Comparison of ENCODE assay signal across 9 mouse cellular contexts in the genomic region with DNA sequence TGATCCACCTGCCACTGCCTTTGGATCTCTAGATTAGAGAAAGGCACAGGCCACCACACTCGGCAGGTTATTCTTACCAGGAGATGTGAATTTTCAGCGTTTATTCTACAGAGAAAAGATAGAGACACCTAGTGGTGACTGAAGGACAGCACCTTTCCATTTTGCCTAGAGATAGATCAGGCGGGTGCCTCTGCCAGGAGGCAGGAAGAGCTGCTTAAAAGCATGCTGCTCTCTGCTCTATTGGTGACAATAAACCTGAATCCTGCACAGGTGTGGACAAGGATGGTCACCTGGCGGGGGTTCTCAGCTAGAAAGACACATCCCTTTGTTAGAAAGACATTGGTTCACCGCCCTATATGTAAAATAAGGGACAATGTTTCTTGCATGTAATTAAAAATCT. TPM values are rescaled to one million over a fixed set of nuclear protein-coding genes. Genes with fewer than 3 reads are reported as not detected.
DNase-seq lines count a peak whose midpoint lies in the region; ATAC-seq and TF ChIP-seq lines count a peak whose summit lies in the region.
"Had no signal": no experiment of that assay in that cellular context is flagged by ENCODE, and none has a peak within 500 bp of the region (broad histone marks: within the 10 kb centered on the region; RNA-seq: fewer than 3 reads in every experiment).

No protein-coding gene starts in this region.

- no peaks in the 10 kb centered on the region for H3K27me3 ChIP-seq in forebrain, embryonic 11.5 days (ENCODE audit: control insufficient read depth, insufficient read depth, low read length)
- no peaks in the 10 kb centered on the region for H3K27me3 ChIP-seq in forebrain, embryonic 10.5 days (ENCODE audit: poor library complexity, severe bottlenecking)
- no peaks in the 10 kb centered on the region for H3K27me3 ChIP-seq in lung, embryonic 14.5 days (ENCODE audit: insufficient read depth, low read length)
- H3K27me3 ChIP-seq in midbrain, embryonic 16.5 days (ENCODE audit: control insufficient read depth, insufficient read depth, low read depth, low read length), result no peaks in the 10 kb centered on the region
- H3K27me3 ChIP-seq: megakaryocyte, embryonic 14.5 days had no signal

- H3K9ac ChIP-seq in forebrain, embryonic 11.5 days (ENCODE audit: low read length), result no peak overlapping the region
- no peak overlapping the region for H3K9ac ChIP-seq in lung, embryonic 14.5 days
- H3K9ac ChIP-seq in midbrain, embryonic 16.5 days (ENCODE audit: low read depth, low read length), result no peak overlapping the region

- ATAC-seq in forebrain, embryonic 11.5 days (replicated peaks; ENCODE audit: low FRiP score), result peak; percentile 47; the same call in 1 of the 2 replicates
- ATAC-seq in lung, embryonic 14.5 days (ENCODE audit: insufficient read depth), result no peak
- peak; percentile 81 for ATAC-seq in midbrain, embryonic 16.5 days

- H3K27ac ChIP-seq in forebrain, embryonic 11.5 days (ENCODE audit: low read depth, low read length), result no peak overlapping the region
- H3K27ac ChIP-seq in forebrain, embryonic 10.5 days, result no peak overlapping the region
- H3K27ac ChIP-seq in lung, embryonic 14.5 days (ENCODE audit: low read depth), result no peak overlapping the region
- no peak overlapping the region for H3K27ac ChIP-seq in midbrain, embryonic 16.5 days (ENCODE audit: low read length)

- no peak for DNase-seq in forebrain, embryonic 11.5 days (ENCODE audit: low spot score)
- no peak for DNase-seq in forebrain, embryonic 10.5 days (ENCODE audit: extremely low spot score, low spot score)
- peak; percentile 74 for DNase-seq in lung, embryonic 14.5 days
- no peak for DNase-seq in lung, postnatal 25 days (ENCODE audit: low spot score)
- peak; percentile 64 for DNase-seq in brain, embryonic 14.5 days (ENCODE audit: low read depth)
- peak; percentile 49 for DNase-seq in heart, postnatal 4 days
- DNase-seq in spleen, postnatal 10 days (ENCODE audit: low spot score in 2 of 2), result no peak

- H3K4me1 ChIP-seq in forebrain, embryonic 11.5 days (replicated peaks; ENCODE audit: control insufficient read depth, insufficient read depth, low read length), result no peaks in the 10 kb centered on the region
- peaks cover 6% of the 10 kb centered on the region for H3K4me1 ChIP-seq in forebrain, embryonic 10.5 days
- peaks cover 7% of the 10 kb centered on the region; the same call in 1 of the 2 replicates for H3K4me1 ChIP-seq in lung, embryonic 14.5 days (ENCODE audit: insufficient read depth)
- no peaks in the 10 kb centered on the region for H3K4me1 ChIP-seq in midbrain, embryonic 16.5 days (ENCODE audit: control insufficient read depth, insufficient read depth, low read length)

- H3K4me3 ChIP-seq in forebrain, embryonic 11.5 days (ENCODE audit: low read depth, low read length), result no peak overlapping the region
- H3K4me3 ChIP-seq in forebrain, embryonic 10.5 days, result no peak overlapping the region
- no peak overlapping the region for H3K4me3 ChIP-seq in lung, embryonic 14.5 days (ENCODE audit: low read depth, low read length)
- no peak overlapping the region for H3K4me3 ChIP-seq in midbrain, embryonic 16.5 days (ENCODE audit: low read depth, low read length)
- H3K4me3 ChIP-seq: megakaryocyte, embryonic 14.5 days had no signal

- no peaks in the 10 kb centered on the region for H3K9me3 ChIP-seq in forebrain, embryonic 11.5 days (ENCODE audit: control insufficient read depth, low read length)
- H3K9me3 ChIP-seq in forebrain, embryonic 10.5 days, result peaks cover 14% of the 10 kb centered on the region; the same call in 1 of the 2 replicates
- no peaks in the 10 kb centered on the region for H3K9me3 ChIP-seq in lung, embryonic 14.5 days (ENCODE audit: low read depth, low read length)
- H3K9me3 ChIP-seq in midbrain, embryonic 16.5 days (replicated peaks; ENCODE audit: control insufficient read depth, low read length, poor library complexity, severe bottlenecking), result no peaks in the 10 kb centered on the region
- H3K9me3 ChIP-seq: megakaryocyte, embryonic 14.5 days had no signal

- 65% methylated on average over 5 of the region's 5 CpGs for WGBS in forebrain, embryonic 11.5 days
- 66% methylated on average over 5 of the region's 5 CpGs for WGBS in forebrain, embryonic 10.5 days
- WGBS in lung, embryonic 14.5 days, result 45% methylated on average over 5 of the region's 5 CpGs
- WGBS in midbrain, embryonic 16.5 days, result 45% methylated on average over 5 of the region's 5 CpGs

- no peak for TF ChIP-seq POLR2A in brain, embryonic 14.5 days (IDR thresholded peaks at IDR 0.05; ENCODE audit: borderline replicate concordance, extremely low read depth, insufficient read depth, insufficient read length, poor library complexity, severe bottlenecking)

- peaks cover 8% of the 10 kb centered on the region for H3K36me3 ChIP-seq in forebrain, embryonic 11.5 days (ENCODE audit: control insufficient read depth, insufficient read depth, low read length)
- H3K36me3 ChIP-seq in forebrain, embryonic 10.5 days (replicated peaks), result peaks cover 71% of the 10 kb centered on the region
- H3K36me3 ChIP-seq in lung, embryonic 14.5 days (ENCODE audit: insufficient read depth), result peaks cover 48% of the 10 kb centered on the region
- H3K36me3 ChIP-seq in midbrain, embryonic 16.5 days (ENCODE audit: control insufficient read depth, insufficient read depth, low read length), result peaks cover 12% of the 10 kb centered on the region

- H3K4me2 ChIP-seq in forebrain, embryonic 11.5 days (ENCODE audit: low read depth, low read length, severe bottlenecking), result no peak overlapping the region
- no peak overlapping the region for H3K4me2 ChIP-seq in lung, embryonic 14.5 days
- no peak overlapping the region for H3K4me2 ChIP-seq in midbrain, embryonic 16.5 days (ENCODE audit: low read length)

- peak; percentile 72 for TF ChIP-seq CTCF in lung, embryonic 14.5 days (IDR thresholded peaks at IDR 0.05; ENCODE audit: low read depth)
- TF ChIP-seq CTCF in brain, embryonic 14.5 days (IDR thresholded peaks at IDR 0.05; ENCODE audit: borderline replicate concordance, extremely low read depth, insufficient read depth, insufficient read length), result peak; percentile 58; the same call in 1 of the 2 replicates

RNA-seq across cellular contexts. Expression of a gene that starts 15.9 kb away (rescaled TPM):
- 21.2 and 21.8 TPM in 2 replicates for polyA plus RNA-seq in forebrain, embryonic 11.5 days (2014; fragmentation: Nextera tagmentation; extraction: Ambion mirVana)
- 19.7 and 21.6 TPM in 2 replicates for polyA plus RNA-seq in forebrain, embryonic 10.5 days (2016; fragmentation: Nextera tagmentation; extraction: Ambion mirVana)
- polyA plus RNA-seq in lung, embryonic 14.5 days (2014; fragmentation: Nextera tagmentation; extraction: Ambion mirVana), result 17.3 and 18.1 TPM in 2 replicates
- polyA plus RNA-seq in brain, embryonic 14.5 days (2012; rRNA removed), result 16.3 and 16.8 TPM in 2 replicates
- 10 to 100 TPM; 10.6 to 10.9 TPM for total RNA-seq in heart, postnatal 4 days (2021)
- polyA plus RNA-seq in midbrain, embryonic 16.5 days (2015; fragmentation: Nextera tagmentation; extraction: Ambion mirVana), result 14.8 and 17.2 TPM in 2 replicates

Comparison
In these comparisons a context has a peak if more than half of its experiments do, and no peak if none do; other contexts are left out.
1. DNase-seq: peak in lung, embryonic 14.5 days (single experiment), brain, embryonic 14.5 days (single experiment) and heart, postnatal 4 days (single experiment); none in forebrain, embryonic 11.5 days (single experiment), forebrain, embryonic 10.5 days (single experiment), lung, postnatal 25 days (single experiment) and spleen, postnatal 10 days (0 of 2).